Mouse (Mus musculus): ENCODE data around the gene Dlg2. TPM values are rescaled to one million over a fixed set of nuclear protein-coding genes. Genes with fewer than 3 reads are reported as not detected.

Gene Dlg2
- polyA plus RNA-seq, 1 experiment from 2014 or later: 4.3 TPM

DNA sequence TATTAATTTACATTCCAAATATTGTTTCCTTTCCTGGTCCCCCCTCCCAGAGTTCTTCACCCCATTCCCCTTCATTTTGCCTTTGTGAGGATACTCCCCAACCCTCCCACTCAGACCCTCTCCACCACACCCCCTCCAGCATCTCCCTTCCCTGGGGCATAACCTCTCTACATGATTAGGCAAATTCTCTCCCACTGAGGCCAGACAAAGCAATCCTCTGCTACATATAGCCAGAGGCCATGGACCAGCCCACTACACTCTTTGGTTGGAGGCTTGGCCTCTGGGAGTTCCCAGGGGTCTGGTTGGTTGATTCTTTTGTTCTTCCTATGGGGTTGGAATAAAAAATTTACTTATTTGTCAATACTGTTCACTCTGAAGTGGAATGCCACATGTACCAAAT, 505.6 kb downstream of the Dlg2 start:
- H3K4me2 ChIP-seq (ENCODE audit: low read depth, low read length): no peak overlapping the region
- H3K36me3 ChIP-seq (ENCODE audit: control insufficient read depth, insufficient read depth, low read length): no peaks in the 10 kb centered on the region
- ATAC-seq (ENCODE audit: insufficient read depth, low FRiP score): no peak
- H3K4me3 ChIP-seq (replicated peaks; ENCODE audit: low read length): no peak overlapping the region
- no peaks in the 10 kb centered on the region for H3K4me1 ChIP-seq (ENCODE audit: control insufficient read depth, insufficient read depth, low read length)
- no peak overlapping the region for H3K27ac ChIP-seq (ENCODE audit: low read length)
- no peaks in the 10 kb centered on the region for H3K27me3 ChIP-seq (ENCODE audit: control insufficient read depth, insufficient read depth, low read length)
- H3K9me3 ChIP-seq (replicated peaks; ENCODE audit: control insufficient read depth, low read length): no peaks in the 10 kb centered on the region
- H3K9ac ChIP-seq (ENCODE audit: low read length): no peak overlapping the region

DNA sequence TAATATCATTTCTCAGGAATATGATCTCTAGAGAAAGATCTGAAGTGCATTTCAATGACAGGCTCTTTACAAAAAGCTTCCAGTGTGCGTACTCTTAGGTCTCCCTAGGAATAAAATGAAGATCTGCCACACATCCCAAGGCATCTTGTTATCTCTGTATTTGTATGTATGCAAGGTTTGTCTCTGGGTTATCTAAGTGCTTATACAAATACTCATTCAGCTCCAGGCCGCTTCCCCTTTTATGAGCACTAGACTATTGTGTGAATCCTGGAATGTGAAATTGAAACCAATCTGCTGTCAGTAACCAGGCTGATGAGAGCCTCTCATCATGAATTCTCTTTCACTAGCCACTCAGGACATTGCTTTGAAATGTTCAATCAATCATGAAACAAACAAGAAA, 534.2 kb downstream of the Dlg2 start:
- no peak for ATAC-seq (ENCODE audit: insufficient read depth, low FRiP score)
- WGBS: 63% methylated on average over 2 of the region's 2 CpGs

DNA sequence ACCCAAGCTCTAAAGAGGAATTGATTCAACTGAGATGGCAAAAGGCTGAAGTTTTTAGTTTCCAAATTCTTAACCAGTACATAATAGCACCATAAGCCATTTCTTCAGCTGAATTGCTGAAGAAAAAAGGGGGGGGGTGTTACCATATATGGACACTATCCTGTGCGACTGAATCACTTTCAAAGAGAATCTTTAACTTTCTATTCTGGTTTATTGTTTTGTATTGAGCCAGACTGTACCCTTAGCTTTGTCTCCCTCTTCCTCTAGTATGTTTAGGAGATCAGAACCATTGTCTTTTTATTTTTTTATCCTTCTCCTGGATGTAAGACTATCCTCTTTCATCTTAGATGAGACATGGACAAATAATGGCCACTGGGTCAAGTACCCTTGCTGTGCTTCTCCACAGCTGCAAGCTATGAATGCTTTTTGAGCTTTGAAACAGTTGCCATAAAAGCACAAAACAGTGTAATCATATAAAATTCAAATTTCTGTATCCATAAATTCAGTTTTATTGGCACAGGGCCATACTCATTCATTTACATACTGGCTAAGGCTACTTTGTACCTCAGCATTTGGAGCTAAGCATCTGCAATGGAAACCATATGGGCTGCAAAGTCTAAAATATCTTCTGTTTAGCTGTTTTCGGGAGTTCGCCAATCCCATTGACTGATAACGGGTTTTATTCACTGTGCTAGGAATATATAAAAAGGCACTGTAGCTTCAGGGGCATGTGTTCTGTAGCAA, 568.7 kb downstream of the Dlg2 start:
- H3K9ac ChIP-seq (ENCODE audit: low read length): no peak overlapping the region
- 69% methylated on average over 4 of the region's 4 CpGs for WGBS
- no peaks in the 10 kb centered on the region for H3K27me3 ChIP-seq (ENCODE audit: control insufficient read depth, insufficient read depth, low read length)
- no peak overlapping the region for H3K4me3 ChIP-seq (replicated peaks; ENCODE audit: low read length)
- no peaks in the 10 kb centered on the region for H3K4me1 ChIP-seq (ENCODE audit: control insufficient read depth, insufficient read depth, low read length)
- no peak overlapping the region for H3K27ac ChIP-seq (ENCODE audit: low read length)
- no peak overlapping the region for H3K4me2 ChIP-seq (ENCODE audit: low read depth, low read length)
- H3K9me3 ChIP-seq (replicated peaks; ENCODE audit: control insufficient read depth, low read length): no peaks in the 10 kb centered on the region
- no peak for ATAC-seq (ENCODE audit: insufficient read depth, low FRiP score)
- H3K36me3 ChIP-seq (ENCODE audit: control insufficient read depth, insufficient read depth, low read length): no peaks in the 10 kb centered on the region

More for the DNA sequence above, 534.2 kb downstream of the Dlg2 start:
- H3K36me3 ChIP-seq (ENCODE audit: control insufficient read depth, insufficient read depth, low read length): no peaks in the 10 kb centered on the region
- no peak overlapping the region for H3K27ac ChIP-seq (ENCODE audit: low read length)
- no peak overlapping the region for H3K9ac ChIP-seq (ENCODE audit: low read length)
- H3K27me3 ChIP-seq (ENCODE audit: control insufficient read depth, insufficient read depth, low read length): no peaks in the 10 kb centered on the region
- H3K4me3 ChIP-seq (replicated peaks; ENCODE audit: low read length): no peak overlapping the region
- no peak overlapping the region for H3K4me2 ChIP-seq (ENCODE audit: low read depth, low read length)
- H3K9me3 ChIP-seq (replicated peaks; ENCODE audit: control insufficient read depth, low read length): no peaks in the 10 kb centered on the region
- no peaks in the 10 kb centered on the region for H3K4me1 ChIP-seq (ENCODE audit: control insufficient read depth, insufficient read depth, low read length)

DNA sequence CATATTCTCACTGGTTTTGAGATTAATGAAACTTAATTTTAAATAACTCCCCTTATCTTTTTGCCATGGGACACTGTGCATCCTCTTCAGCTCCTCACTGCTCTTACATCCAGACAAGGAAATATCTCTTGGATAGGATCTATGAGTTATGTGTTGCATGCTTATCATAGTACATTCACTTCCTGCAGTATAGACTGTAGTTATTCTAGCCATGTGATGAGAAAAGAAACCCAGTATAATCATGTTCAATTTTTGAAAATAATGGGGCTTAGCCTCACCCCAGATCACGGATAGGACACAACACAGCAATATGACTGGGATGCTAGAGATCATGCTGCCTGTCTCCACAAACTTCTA, 569.2 kb downstream of the Dlg2 start:
- Histone ChIP-seq H3K9ac (ENCODE audit: low read length) (no peak overlapping the region), H3K27ac (ENCODE audit: low read length) (no peak overlapping the region), H3K4me3 (replicated peaks; ENCODE audit: low read length) (no peak overlapping the region), H3K9me3 (replicated peaks; ENCODE audit: control insufficient read depth, low read length) (no peaks in the 10 kb centered on the region), H3K27me3 (ENCODE audit: control insufficient read depth, insufficient read depth, low read length) (no peaks in the 10 kb centered on the region), H3K36me3 (ENCODE audit: control insufficient read depth, insufficient read depth, low read length) (no peaks in the 10 kb centered on the region), H3K4me1 (ENCODE audit: control insufficient read depth, insufficient read depth, low read length) (no peaks in the 10 kb centered on the region), H3K4me2 (ENCODE audit: low read depth, low read length) (no peak overlapping the region)
- 75% methylated on average over 1 of the region's 1 CpGs for WGBS
- no peak for ATAC-seq (ENCODE audit: insufficient read depth, low FRiP score)

DNA sequence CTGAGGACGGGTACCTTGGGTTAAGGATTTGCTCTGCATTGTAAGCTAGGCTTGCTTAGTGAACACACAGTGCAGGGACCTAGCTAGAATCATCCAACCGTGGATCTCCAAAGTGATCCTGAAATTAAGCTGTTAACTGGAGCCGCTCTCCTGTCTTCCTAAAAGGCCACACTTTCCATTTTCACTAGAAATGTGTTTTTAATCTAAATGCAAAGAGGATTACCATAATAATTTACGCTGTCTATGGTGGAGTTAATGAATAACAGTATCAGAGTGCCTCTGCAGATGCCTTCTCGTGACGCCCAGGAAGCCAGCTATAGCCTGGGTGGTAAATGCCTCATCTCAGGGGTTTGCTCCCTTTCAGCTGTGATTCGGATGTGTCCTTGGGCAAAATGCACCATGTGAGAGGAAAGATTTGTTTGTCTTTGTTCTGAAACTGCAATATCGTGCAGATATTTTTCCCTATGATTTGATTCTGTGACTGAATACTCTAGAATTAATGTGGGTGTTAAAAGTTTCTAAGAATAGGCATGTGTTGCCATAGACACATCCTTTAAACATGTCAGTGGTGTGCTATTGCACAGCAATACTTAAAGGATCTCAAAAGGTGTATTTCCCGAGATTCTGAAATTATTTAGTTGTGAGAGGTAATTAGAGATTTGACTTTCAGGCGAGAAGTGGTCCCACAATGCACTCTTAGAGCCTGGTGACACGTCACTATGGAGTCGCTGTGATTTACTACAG, 587.0 kb downstream of the Dlg2 start:
- Histone ChIP-seq H3K27ac (ENCODE audit: low read length) (no peak overlapping the region), H3K9ac (ENCODE audit: low read length) (no peak overlapping the region), H3K27me3 (ENCODE audit: control insufficient read depth, insufficient read depth, low read length) (no peaks in the 10 kb centered on the region), H3K9me3 (replicated peaks; ENCODE audit: control insufficient read depth, low read length) (no peaks in the 10 kb centered on the region), H3K4me1 (ENCODE audit: control insufficient read depth, insufficient read depth, low read length) (no peaks in the 10 kb centered on the region), H3K36me3 (ENCODE audit: control insufficient read depth, insufficient read depth, low read length) (no peaks in the 10 kb centered on the region), H3K4me3 (replicated peaks; ENCODE audit: low read length) (no peak overlapping the region), H3K4me2 (ENCODE audit: low read depth, low read length) (no peak overlapping the region)
- 68% methylated on average over 12 of the region's 12 CpGs for whole genome bisulfite sequencing
- ATAC-seq (ENCODE audit: insufficient read depth, low FRiP score): no peak

DNA sequence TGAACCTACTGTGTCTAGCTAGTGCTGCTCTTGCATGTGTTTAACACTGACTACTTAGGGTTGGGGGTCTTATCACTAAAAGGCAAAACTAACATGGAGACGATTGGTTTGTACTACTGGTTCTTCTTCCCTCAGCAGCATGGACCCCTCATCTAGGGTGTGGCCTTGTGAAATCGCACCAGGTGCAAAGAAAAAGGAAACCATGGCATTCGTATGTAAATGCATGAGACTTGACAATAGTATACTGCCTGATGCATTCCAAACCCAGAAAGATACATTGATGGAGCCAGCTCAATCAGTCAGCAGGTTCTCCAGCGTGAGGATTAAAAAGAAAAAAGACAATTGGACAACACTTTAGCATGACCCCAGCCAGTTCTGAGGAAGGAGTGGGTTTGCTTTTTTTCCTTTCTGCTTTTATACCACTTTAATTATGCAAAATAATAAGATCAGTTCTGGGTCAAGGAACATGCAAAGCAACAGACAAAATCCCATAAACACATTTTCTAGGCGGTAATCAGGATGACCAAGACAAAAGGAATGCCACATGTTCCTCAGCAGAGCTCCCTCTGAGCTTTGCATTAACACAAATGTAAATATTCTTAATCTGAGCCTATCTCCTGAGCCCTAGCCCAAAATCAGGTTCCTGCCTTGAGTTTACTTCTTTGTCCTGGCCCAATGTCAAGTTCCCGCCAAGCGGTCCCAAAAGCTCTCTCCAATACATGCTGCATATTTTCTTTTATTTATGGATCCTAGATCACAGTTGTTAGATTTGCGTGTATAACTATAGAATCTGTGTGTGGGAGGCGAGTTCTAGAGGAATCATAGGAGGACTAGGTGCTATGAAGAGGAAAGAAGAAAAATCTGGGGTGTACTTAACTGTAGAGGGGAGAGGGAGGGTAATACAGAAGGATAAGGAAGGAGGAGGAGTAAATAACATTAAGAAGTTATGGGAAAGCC, 595.6 kb downstream of the Dlg2 start:
- ATAC-seq (ENCODE audit: insufficient read depth, low FRiP score): no peak
- Histone ChIP-seq H3K4me3 (replicated peaks; ENCODE audit: low read length) (no peak overlapping the region), H3K4me1 (ENCODE audit: control insufficient read depth, insufficient read depth, low read length) (no peaks in the 10 kb centered on the region), H3K9ac (ENCODE audit: low read length) (no peak overlapping the region), H3K27me3 (ENCODE audit: control insufficient read depth, insufficient read depth, low read length) (no peaks in the 10 kb centered on the region), H3K27ac (ENCODE audit: low read length) (no peak overlapping the region), H3K9me3 (replicated peaks; ENCODE audit: control insufficient read depth, low read length) (no peaks in the 10 kb centered on the region), H3K36me3 (ENCODE audit: control insufficient read depth, insufficient read depth, low read length) (no peaks in the 10 kb centered on the region), H3K4me2 (ENCODE audit: low read depth, low read length) (no peak overlapping the region)
- WGBS: 72% methylated on average over 9 of the region's 9 CpGs

DNA sequence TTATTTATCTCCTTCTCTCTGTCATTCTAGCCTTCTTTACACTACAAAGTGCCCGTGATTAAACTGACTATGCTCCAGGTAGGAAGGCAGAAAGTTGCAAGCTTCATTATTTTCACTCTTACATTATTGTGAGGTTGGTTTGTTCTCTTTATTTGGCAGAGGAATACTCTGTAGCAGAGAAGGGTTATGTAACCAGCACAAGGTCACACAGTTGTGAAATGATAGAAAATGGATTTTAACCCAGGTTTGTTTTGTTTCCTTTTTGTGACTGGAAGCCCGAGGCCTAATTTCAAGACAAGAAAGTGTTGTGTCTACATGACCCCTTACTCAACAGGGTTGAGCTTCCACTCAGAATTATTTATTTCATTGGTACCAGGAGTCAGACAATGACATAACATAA, 609.6 kb downstream of the Dlg2 start:
- H3K9ac ChIP-seq (ENCODE audit: low read length): no peak overlapping the region
- H3K27ac ChIP-seq (ENCODE audit: low read length): no peak overlapping the region
- ATAC-seq (ENCODE audit: insufficient read depth, low FRiP score): no peak
- WGBS: 58% methylated on average over 2 of the region's 2 CpGs
- H3K4me2 ChIP-seq (ENCODE audit: low read depth, low read length): no peak overlapping the region
- no peaks in the 10 kb centered on the region for H3K9me3 ChIP-seq (replicated peaks; ENCODE audit: control insufficient read depth, low read length)
- no peak overlapping the region for H3K4me3 ChIP-seq (replicated peaks; ENCODE audit: low read length)
- no peaks in the 10 kb centered on the region for H3K36me3 ChIP-seq (ENCODE audit: control insufficient read depth, insufficient read depth, low read length)
- no peaks in the 10 kb centered on the region for H3K4me1 ChIP-seq (ENCODE audit: control insufficient read depth, insufficient read depth, low read length)
- no peaks in the 10 kb centered on the region; the same call in 1 of the 2 replicates for H3K27me3 ChIP-seq (ENCODE audit: control insufficient read depth, insufficient read depth, low read length)

DNA sequence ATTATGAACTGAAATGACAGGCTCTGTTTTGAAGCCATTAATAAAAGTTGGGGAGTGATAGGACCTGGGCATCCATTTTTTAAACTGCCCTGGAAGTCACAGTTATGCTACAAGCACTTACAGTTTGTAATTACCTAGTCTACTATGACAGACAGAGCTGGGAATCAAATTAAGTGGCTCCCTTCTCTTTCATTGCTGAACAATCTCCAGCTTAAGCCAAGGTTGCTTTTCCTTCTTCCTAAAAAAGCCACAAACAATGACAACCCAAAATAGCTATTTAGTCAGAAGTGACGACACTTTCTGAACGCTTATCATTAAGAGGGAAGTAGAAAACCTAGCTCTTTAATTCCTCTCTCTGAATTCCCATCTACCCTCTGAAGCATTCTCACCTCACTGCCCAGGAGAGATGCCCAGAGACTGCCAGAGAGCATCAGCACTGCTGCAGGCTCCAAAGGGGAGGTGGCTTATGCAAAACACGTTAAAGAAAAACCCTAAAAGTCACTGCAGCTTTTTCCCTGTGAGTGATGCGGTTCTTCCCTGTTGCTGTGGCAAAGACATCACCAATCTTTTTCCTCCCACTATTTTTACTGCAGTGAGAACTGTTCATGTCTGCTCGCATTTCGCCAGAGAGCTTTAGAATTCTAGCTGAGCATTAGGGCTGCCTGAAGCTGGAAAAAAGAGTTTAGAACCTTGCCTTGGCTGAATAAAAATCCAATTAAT, 612.9 kb downstream of the Dlg2 start:
- no peak overlapping the region for H3K9ac ChIP-seq (ENCODE audit: low read length)
- ATAC-seq (ENCODE audit: insufficient read depth, low FRiP score): no peak
- no peak overlapping the region for H3K4me2 ChIP-seq (ENCODE audit: low read depth, low read length)
- H3K27me3 ChIP-seq (ENCODE audit: control insufficient read depth, insufficient read depth, low read length): no peaks in the 10 kb centered on the region; the same call in 1 of the 2 replicates
- H3K4me1 ChIP-seq (ENCODE audit: control insufficient read depth, insufficient read depth, low read length): no peaks in the 10 kb centered on the region
- no peaks in the 10 kb centered on the region for H3K36me3 ChIP-seq (ENCODE audit: control insufficient read depth, insufficient read depth, low read length)
- no peak overlapping the region for H3K27ac ChIP-seq (ENCODE audit: low read length)
- 33% methylated on average over 6 of the region's 6 CpGs for WGBS
- no peak overlapping the region for H3K4me3 ChIP-seq (replicated peaks; ENCODE audit: low read length)
- H3K9me3 ChIP-seq (replicated peaks; ENCODE audit: control insufficient read depth, low read length): no peaks in the 10 kb centered on the region
